Mouse (Mus musculus) sigmoid colon, adult 10 weeks (tissue): Measurements from ENCODE around the gene Amtn. TPM values are rescaled to one million over a fixed set of nuclear protein-coding genes. Genes with fewer than 3 reads are reported as not detected.

Source experiments
- polyA plus RNA-seq: library from polyadenylated mRNA; stranded (reverse); fragments of 350-450 nt; fragmentation: Illumina TruSeq; extraction: RNeasy Lipid Tissue Mini Kit (QIAGEN cat#74804); gene quantifications from one replicate; pipeline ENCODE4 v1.2.3, GENCODE M21; 2014; ENCODE audit warnings: low read depth, low replicate concordance

Amtn gene
- not detected for polyA plus RNA-seq

GRCm38 (mm10) chr5:88375808-88376207 lies at the start of gene Amtn:
Amtn (plus strand) TSS chr5:88376108.

Other genes with a start within 250 kb of the Amtn start
- gene Gm11115, start 222.0 kb upstream of the Amtn start, polyA plus RNA-seq, result not detected
- gene Gm7714, start 107.2 kb upstream of the Amtn start, polyA plus RNA-seq, result not detected
- gene Prol1, start 58.8 kb upstream of the Amtn start, polyA plus RNA-seq, result not detected
- gene Ambn, start 79.9 kb downstream of the Amtn start, polyA plus RNA-seq, result not detected
- 0.09 TPM for gene Enam, start 111.9 kb downstream of the Amtn start, polyA plus RNA-seq
- gene Jchain, start 151.8 kb downstream of the Amtn start, polyA plus RNA-seq, result 1,250 TPM
- gene Utp3, start 178.4 kb downstream of the Amtn start, polyA plus RNA-seq, result 65.0 TPM
- 48.8 TPM for gene Rufy3, start 188.9 kb downstream of the Amtn start, polyA plus RNA-seq